Mouse (Mus musculus): Measurements from ENCODE around the gene Ticrr. TPM values are rescaled to one million over a fixed set of nuclear protein-coding genes. Genes with fewer than 3 reads are reported as not detected.
A peak's percentile ranks its signal among the peaks of the same experiment; 100 is the strongest.

Gene Ticrr
- total and polyA plus RNA-seq, 3 experiments = 10.6 to 55.6 (median 23.8) TPM

GRCm38 (mm10) chr7:79679186-79679585 is 19.2 kb downstream of the Ticrr start:
- Histone ChIP-seq H3K36me3 (ENCODE audit: control insufficient read depth in 1 of 2, insufficient read depth in 2 of 2, low read length in 2 of 2) (peaks cover 0 to 35% of the 10 kb centered on the region in 2 experiments; a peak in 2 of 4 replicates), H3K79me2 (ENCODE audit: control insufficient read depth, insufficient read depth, low read length, poor library complexity) (no peaks in the 10 kb centered on the region), H3K4me3 (ENCODE audit: control insufficient read depth in 1 of 2, insufficient read depth in 1 of 2, low read depth in 2 of 2, low read length in 2 of 2) (no peak overlapping the region), H3K27ac (ENCODE audit: control insufficient read depth, low read depth, low read length) (no peak overlapping the region), H3K9ac (ENCODE audit: control insufficient read depth, low read depth, low read length, poor library complexity, severe bottlenecking) (no peak overlapping the region), H3K9me3 (replicated peaks; ENCODE audit: insufficient read depth, low read length) (no peaks in the 10 kb centered on the region), H3K27me3 (ENCODE audit: control insufficient read depth in 1 of 2, insufficient read depth in 2 of 2, low read length in 2 of 2) (no peaks in the 10 kb centered on the region), H3K4me1 (ENCODE audit: control insufficient read depth in 1 of 2, insufficient read depth in 2 of 2, low read length in 2 of 2) (no peaks in the 10 kb centered on the region)
- DNase-seq (ENCODE audit: low read depth, low spot score) = peak; percentile 58
- peak; percentile 26 to 44 (median 43) for TF ChIP-seq CTCF (IDR thresholded peaks at IDR 0.05 in 2 of 3, conservative IDR thresholded peaks at IDR 0.05 in 1 of 3; ENCODE audit: control insufficient read depth in 1 of 3, insufficient read depth in 1 of 3, low read depth in 2 of 3, low read length in 3 of 3, poor library complexity in 1 of 3, severe bottlenecking in 1 of 3)
- TF ChIP-seq ELF1 (IDR thresholded peaks at IDR 0.05; ENCODE audit: low read depth, low read length) = no peak

DNA sequence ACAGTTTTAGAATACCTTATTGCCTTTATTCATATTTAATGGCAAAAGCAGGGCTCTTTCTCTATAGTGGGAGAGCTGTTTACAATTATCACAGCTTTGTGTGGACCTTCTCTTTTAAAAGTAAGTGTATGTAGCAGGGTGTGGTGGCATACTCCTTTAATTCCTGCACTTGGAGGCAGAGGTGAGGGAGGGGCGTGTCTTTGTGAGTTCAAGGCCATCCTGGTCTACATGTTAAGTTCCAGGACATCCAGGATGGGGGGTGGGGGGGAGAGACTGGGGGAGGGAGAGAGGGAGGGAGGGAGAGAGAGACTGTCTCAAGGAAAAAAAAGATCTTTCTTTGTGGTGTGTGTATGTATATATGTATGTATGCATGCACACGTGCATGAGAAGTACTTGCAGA is 20.2 kb downstream of the Ticrr start:
- peaks cover 0 to 35% of the 10 kb centered on the region in 2 experiments; a peak in 2 of 4 replicates for H3K36me3 ChIP-seq (ENCODE audit: control insufficient read depth in 1 of 2, insufficient read depth in 2 of 2, low read length in 2 of 2)
- DNase-seq (ENCODE audit: low read depth, low spot score) = no peak
- no peaks in the 10 kb centered on the region for H3K9me3 ChIP-seq (replicated peaks; ENCODE audit: insufficient read depth, low read length)
- H3K79me2 ChIP-seq (ENCODE audit: control insufficient read depth, insufficient read depth, low read length, poor library complexity) = no peaks in the 10 kb centered on the region
- H3K4me1 ChIP-seq (ENCODE audit: control insufficient read depth in 1 of 2, insufficient read depth in 2 of 2, low read length in 2 of 2) = no peaks in the 10 kb centered on the region
- no peak overlapping the region for H3K9ac ChIP-seq (ENCODE audit: control insufficient read depth, low read depth, low read length, poor library complexity, severe bottlenecking)
- TF ChIP-seq POLR2A (IDR thresholded peaks at IDR 0.05; ENCODE audit: control insufficient read depth in 1 of 2, insufficient read depth in 1 of 2, low read depth in 1 of 2, low read length in 2 of 2, poor library complexity in 1 of 2) (no peak), ZMIZ1 (IDR thresholded peaks at IDR 0.05; ENCODE audit: low read depth, low read length) (no peak), CTCF (IDR thresholded peaks at IDR 0.05 in 2 of 3, conservative IDR thresholded peaks at IDR 0.05 in 1 of 3; ENCODE audit: control insufficient read depth in 1 of 3, insufficient read depth in 1 of 3, low read depth in 2 of 3, low read length in 3 of 3, poor library complexity in 1 of 3, severe bottlenecking in 1 of 3) (no peak), MYB (IDR thresholded peaks at IDR 0.05; ENCODE audit: low read depth, low read length) (no peak), ETS1 (IDR thresholded peaks at IDR 0.05; ENCODE audit: low read depth, low read length) (no peak), MAX (IDR thresholded peaks at IDR 0.05; ENCODE audit: low read length) (no peak), EP300 (IDR thresholded peaks at IDR 0.05; ENCODE audit: low read depth in 1 of 2, low read length in 2 of 2) (no peak), HCFC1 (IDR thresholded peaks at IDR 0.05; ENCODE audit: low read depth, low read length) (no peak)
- H3K4me3 ChIP-seq (ENCODE audit: control insufficient read depth in 1 of 2, insufficient read depth in 1 of 2, low read depth in 2 of 2, low read length in 2 of 2) = no peak overlapping the region
- H3K27me3 ChIP-seq (ENCODE audit: control insufficient read depth in 1 of 2, insufficient read depth in 2 of 2, low read length in 2 of 2) = no peaks in the 10 kb centered on the region
- no peak overlapping the region for H3K27ac ChIP-seq (ENCODE audit: control insufficient read depth, low read depth, low read length)

GRCm38 (mm10) chr7:79696495-79696894 is 36.5 kb downstream of the Ticrr start:
- Histone ChIP-seq H3K9me3 (replicated peaks; ENCODE audit: insufficient read depth, low read length) (no peaks in the 10 kb centered on the region), H3K79me2 (ENCODE audit: control insufficient read depth, insufficient read depth, low read length, poor library complexity) (no peaks in the 10 kb centered on the region), H3K36me3 (ENCODE audit: control insufficient read depth in 1 of 2, insufficient read depth in 2 of 2, low read length in 2 of 2) (peaks cover 10% of the 10 kb centered on the region in 2 experiments), H3K27me3 (ENCODE audit: control insufficient read depth in 1 of 2, insufficient read depth in 2 of 2, low read length in 2 of 2) (no peaks in the 10 kb centered on the region), H3K27ac (ENCODE audit: control insufficient read depth, low read depth, low read length) (peak overlapping the region; percentile 53), H3K4me1 (ENCODE audit: control insufficient read depth in 1 of 2, insufficient read depth in 2 of 2, low read length in 2 of 2) (peaks cover 0 to 14% of the 10 kb centered on the region in 2 experiments; a peak in 2 of 4 replicates), H3K9ac (ENCODE audit: control insufficient read depth, low read depth, low read length, poor library complexity, severe bottlenecking) (peak overlapping the region; percentile 28; the same call in 1 of the 2 replicates), H3K4me3 (ENCODE audit: control insufficient read depth in 1 of 2, insufficient read depth in 1 of 2, low read depth in 2 of 2, low read length in 2 of 2) (no peak overlapping the region)
- TF ChIP-seq POLR2A (IDR thresholded peaks at IDR 0.05; ENCODE audit: control insufficient read depth in 1 of 2, insufficient read depth in 1 of 2, low read depth in 1 of 2, low read length in 2 of 2, poor library complexity in 1 of 2) = peak in 1 of 2 experiments; percentile 23; a peak in 1 of 4 replicates
- TF ChIP-seq MYC (IDR thresholded peaks at IDR 0.05; ENCODE audit: low read depth, low read length) = 0 out of 2 replicates have a peak, but pooled peaks have one; percentile 38
- TF ChIP-seq MAZ (IDR thresholded peaks at IDR 0.05; ENCODE audit: low read depth, low read length) = no peak
- 0 out of 2 replicates have a peak, but pooled peaks have one; percentile 7 for TF ChIP-seq GATA1 (IDR thresholded peaks at IDR 0.05; ENCODE audit: low read depth, low read length)
- TF ChIP-seq MEF2A (IDR thresholded peaks at IDR 0.05; ENCODE audit: extremely low read depth, insufficient replicate concordance, low read depth, low read length, poor library complexity, severe bottlenecking) = no peak
- no peak for TF ChIP-seq TCF12 (IDR thresholded peaks at IDR 0.05; ENCODE audit: low read depth, low read length)
- no peak for TF ChIP-seq POLR2AphosphoS5 (IDR thresholded peaks at IDR 0.05; ENCODE audit: borderline replicate concordance, low read depth, low read length)
- no peak for TF ChIP-seq POLR2AphosphoS2 (IDR thresholded peaks at IDR 0.05; ENCODE audit: low read length)
- peak; percentile 68 for TF ChIP-seq ELF1 (IDR thresholded peaks at IDR 0.05; ENCODE audit: low read depth, low read length)
- TF ChIP-seq E2F4 (IDR thresholded peaks at IDR 0.05; ENCODE audit: borderline replicate concordance, low read depth, low read length) = no peak
- DNase-seq (ENCODE audit: low read depth, low spot score) = peak; percentile 85
